Mouse (Mus musculus): ENCODE data around the gene Abtb2. TPM values are rescaled to one million over a fixed set of nuclear protein-coding genes. Genes with fewer than 3 reads are reported as not detected.

The Abtb2 gene
- polyA plus RNA-seq, 1 experiment from 2014 or later, result 17.4 TPM

GRCm38 (mm10) chr2:103667962-103668815 lies 102.1 kb downstream of the Abtb2 start:
- Histone ChIP-seq H3K36me3 (no peaks in the 10 kb centered on the region), H3K9ac (no peak overlapping the region), H3K27me3 (no peaks in the 10 kb centered on the region), H3K9me3 (no peaks in the 10 kb centered on the region), H3K27ac (0 out of 2 replicates have a peak overlapping the region, but pooled peaks have one; percentile 4), H3K4me3 (no peak overlapping the region), H3K4me1 (peaks cover 36% of the 10 kb centered on the region), H3K4me2 (no peak overlapping the region)
- WGBS, result 63% methylated on average over 8 of the region's 8 CpGs
- peak; percentile 44; the same call in 1 of the 2 replicates for ATAC-seq (ENCODE audit: insufficient number of reproducible peaks, insufficient read depth, low FRiP score, low TSS enrichment, low read depth)

GRCm38 (mm10) chr2:103668939-103669338 lies 102.8 kb downstream of the Abtb2 start:
- ATAC-seq (ENCODE audit: insufficient number of reproducible peaks, insufficient read depth, low FRiP score, low TSS enrichment, low read depth), result no peak
- Histone ChIP-seq H3K4me3 (no peak overlapping the region), H3K4me1 (peaks cover 36% of the 10 kb centered on the region), H3K36me3 (no peaks in the 10 kb centered on the region), H3K27ac (no peak overlapping the region), H3K4me2 (no peak overlapping the region), H3K9ac (no peak overlapping the region), H3K27me3 (no peaks in the 10 kb centered on the region), H3K9me3 (no peaks in the 10 kb centered on the region)
- WGBS, result 47% methylated on average over 8 of the region's 8 CpGs

GRCm38 (mm10) chr2:103669561-103669960 lies 103.5 kb downstream of the Abtb2 start:
- Histone ChIP-seq H3K27me3 (no peaks in the 10 kb centered on the region), H3K4me1 (peaks cover 36% of the 10 kb centered on the region), H3K4me3 (no peak overlapping the region), H3K9ac (no peak overlapping the region), H3K27ac (no peak overlapping the region), H3K4me2 (no peak overlapping the region), H3K9me3 (no peaks in the 10 kb centered on the region), H3K36me3 (no peaks in the 10 kb centered on the region)
- WGBS, result 78% methylated on average over 4 of the region's 4 CpGs
- ATAC-seq (ENCODE audit: insufficient number of reproducible peaks, insufficient read depth, low FRiP score, low TSS enrichment, low read depth), result no peak

GRCm38 (mm10) chr2:103670276-103670680 lies 104.2 kb downstream of the Abtb2 start:
- no peak overlapping the region for H3K4me3 ChIP-seq
- no peak overlapping the region for H3K27ac ChIP-seq
- H3K9ac ChIP-seq, result no peak overlapping the region
- no peak; the same call in 1 of the 2 replicates for ATAC-seq (ENCODE audit: insufficient number of reproducible peaks, insufficient read depth, low FRiP score, low TSS enrichment, low read depth)
- H3K4me2 ChIP-seq, result no peak overlapping the region
- no peaks in the 10 kb centered on the region for H3K9me3 ChIP-seq
- WGBS, result 72% methylated on average over 3 of the region's 3 CpGs
- peaks cover 36% of the 10 kb centered on the region for H3K4me1 ChIP-seq
- H3K27me3 ChIP-seq, result peaks cover 5% of the 10 kb centered on the region; the same call in 1 of the 2 replicates
- no peaks in the 10 kb centered on the region for H3K36me3 ChIP-seq

- Histone ChIP-seq H3K4me1 (peaks cover 52% of the 10 kb centered on the region), H3K27me3 (peaks cover 5% of the 10 kb centered on the region; the same call in 1 of the 2 replicates), H3K36me3 (no peaks in the 10 kb centered on the region), H3K9me3 (no peaks in the 10 kb centered on the region), H3K27ac (no peak overlapping the region), H3K9ac (no peak overlapping the region), H3K4me3 (no peak overlapping the region), H3K4me2 (no peak overlapping the region)
- no peak for ATAC-seq (ENCODE audit: insufficient number of reproducible peaks, insufficient read depth, low FRiP score, low TSS enrichment, low read depth)
- 70% methylated on average over 7 of the region's 7 CpGs for WGBS
These were observed 106.5 kb downstream of the Abtb2 start for GRCm38 (mm10) chr2:103672573-103673119.

GRCm38 (mm10) chr2:103673609-103674008 lies 107.5 kb downstream of the Abtb2 start:
- whole genome bisulfite sequencing, result 80% methylated on average over 4 of the region's 4 CpGs
- H3K9me3 ChIP-seq, result no peaks in the 10 kb centered on the region
- H3K36me3 ChIP-seq, result no peaks in the 10 kb centered on the region
- H3K4me3 ChIP-seq, result no peak overlapping the region
- H3K27me3 ChIP-seq, result peaks cover 5% of the 10 kb centered on the region; the same call in 1 of the 2 replicates
- no peak overlapping the region for H3K27ac ChIP-seq
- ATAC-seq (ENCODE audit: insufficient number of reproducible peaks, insufficient read depth, low FRiP score, low TSS enrichment, low read depth), result no peak
- H3K4me1 ChIP-seq, result peaks cover 50% of the 10 kb centered on the region
- no peak overlapping the region for H3K4me2 ChIP-seq
- no peak overlapping the region for H3K9ac ChIP-seq

- Histone ChIP-seq H3K36me3 (no peaks in the 10 kb centered on the region), H3K4me1 (peaks cover 45% of the 10 kb centered on the region), H3K9me3 (no peaks in the 10 kb centered on the region), H3K27me3 (peaks cover 5% of the 10 kb centered on the region; the same call in 1 of the 2 replicates), H3K4me2 (no peak overlapping the region), H3K4me3 (no peak overlapping the region), H3K9ac (no peak overlapping the region), H3K27ac (no peak overlapping the region)
- ATAC-seq (ENCODE audit: insufficient number of reproducible peaks, insufficient read depth, low FRiP score, low TSS enrichment, low read depth), result no peak
- 89% methylated on average over 5 of the region's 5 CpGs for WGBS
These were observed 109.3 kb downstream of the Abtb2 start for GRCm38 (mm10) chr2:103675391-103675790.

- no peak overlapping the region for H3K9ac ChIP-seq
- H3K4me3 ChIP-seq, result no peak overlapping the region
- peaks cover 51% of the 10 kb centered on the region for H3K4me1 ChIP-seq
- ATAC-seq (ENCODE audit: insufficient number of reproducible peaks, insufficient read depth, low FRiP score, low TSS enrichment, low read depth), result no peak
- H3K36me3 ChIP-seq, result no peaks in the 10 kb centered on the region
- H3K27me3 ChIP-seq, result peaks cover 5% of the 10 kb centered on the region; the same call in 1 of the 2 replicates
- H3K9me3 ChIP-seq, result no peaks in the 10 kb centered on the region
- peak overlapping the region; percentile 3; the same call in 1 of the 2 replicates for H3K27ac ChIP-seq
- no peak overlapping the region for H3K4me2 ChIP-seq
- 21% methylated on average over 2 of the region's 2 CpGs for WGBS
These were observed 110.7 kb downstream of the Abtb2 start for GRCm38 (mm10) chr2:103676808-103677207.

- no peak for ATAC-seq (ENCODE audit: insufficient number of reproducible peaks, insufficient read depth, low FRiP score, low TSS enrichment, low read depth)
- Histone ChIP-seq H3K27ac (no peak overlapping the region), H3K4me2 (no peak overlapping the region), H3K9me3 (no peaks in the 10 kb centered on the region), H3K36me3 (no peaks in the 10 kb centered on the region), H3K4me3 (no peak overlapping the region), H3K27me3 (peaks cover 5% of the 10 kb centered on the region; the same call in 1 of the 2 replicates), H3K9ac (no peak overlapping the region), H3K4me1 (peaks cover 53% of the 10 kb centered on the region)
- WGBS, result 55% methylated on average over 7 of the region's 7 CpGs
These were observed 111.7 kb downstream of the Abtb2 start for GRCm38 (mm10) chr2:103677614-103678369.

GRCm38 (mm10) chr2:103678433-103678832 lies 112.3 kb downstream of the Abtb2 start:
- Histone ChIP-seq H3K4me2 (no peak overlapping the region), H3K36me3 (no peaks in the 10 kb centered on the region), H3K4me1 (peaks cover 59% of the 10 kb centered on the region), H3K9ac (no peak overlapping the region), H3K27me3 (peaks cover 5% of the 10 kb centered on the region; the same call in 1 of the 2 replicates), H3K27ac (no peak overlapping the region), H3K9me3 (no peaks in the 10 kb centered on the region), H3K4me3 (no peak overlapping the region)
- WGBS, result 86% methylated on average over 6 of the region's 6 CpGs
- ATAC-seq (ENCODE audit: insufficient number of reproducible peaks, insufficient read depth, low FRiP score, low TSS enrichment, low read depth), result no peak

- H3K4me2 ChIP-seq, result no peak overlapping the region
- no peak overlapping the region for H3K9ac ChIP-seq
- no peaks in the 10 kb centered on the region for H3K27me3 ChIP-seq
- WGBS, result 57% methylated on average over 9 of the region's 9 CpGs
- H3K4me1 ChIP-seq, result peaks cover 80% of the 10 kb centered on the region
- H3K4me3 ChIP-seq, result no peak overlapping the region
- H3K36me3 ChIP-seq, result no peaks in the 10 kb centered on the region
- H3K27ac ChIP-seq, result no peak overlapping the region
- no peaks in the 10 kb centered on the region for H3K9me3 ChIP-seq
- no peak for ATAC-seq (ENCODE audit: insufficient number of reproducible peaks, insufficient read depth, low FRiP score, low TSS enrichment, low read depth)
These were observed 114.4 kb downstream of the Abtb2 start for GRCm38 (mm10) chr2:103680364-103681110.
